Mouse (Mus musculus) thymus, adult 18-20 months (tissue): ENCODE data around the gene Zfp781.
"Not testable (repeated sequence)": the region's sequence is repeated elsewhere in the genome, so short reads cannot be mapped to it uniquely, and the experiment has no call there.

Experiments used
- DNase-seq, 2 experiments: peaks; one replicate each; pipeline ENCODE4 v3.0.0; 2022; ENCODE audit warnings: mixed read lengths in 2 of 2

Zfp781 gene

DNA sequence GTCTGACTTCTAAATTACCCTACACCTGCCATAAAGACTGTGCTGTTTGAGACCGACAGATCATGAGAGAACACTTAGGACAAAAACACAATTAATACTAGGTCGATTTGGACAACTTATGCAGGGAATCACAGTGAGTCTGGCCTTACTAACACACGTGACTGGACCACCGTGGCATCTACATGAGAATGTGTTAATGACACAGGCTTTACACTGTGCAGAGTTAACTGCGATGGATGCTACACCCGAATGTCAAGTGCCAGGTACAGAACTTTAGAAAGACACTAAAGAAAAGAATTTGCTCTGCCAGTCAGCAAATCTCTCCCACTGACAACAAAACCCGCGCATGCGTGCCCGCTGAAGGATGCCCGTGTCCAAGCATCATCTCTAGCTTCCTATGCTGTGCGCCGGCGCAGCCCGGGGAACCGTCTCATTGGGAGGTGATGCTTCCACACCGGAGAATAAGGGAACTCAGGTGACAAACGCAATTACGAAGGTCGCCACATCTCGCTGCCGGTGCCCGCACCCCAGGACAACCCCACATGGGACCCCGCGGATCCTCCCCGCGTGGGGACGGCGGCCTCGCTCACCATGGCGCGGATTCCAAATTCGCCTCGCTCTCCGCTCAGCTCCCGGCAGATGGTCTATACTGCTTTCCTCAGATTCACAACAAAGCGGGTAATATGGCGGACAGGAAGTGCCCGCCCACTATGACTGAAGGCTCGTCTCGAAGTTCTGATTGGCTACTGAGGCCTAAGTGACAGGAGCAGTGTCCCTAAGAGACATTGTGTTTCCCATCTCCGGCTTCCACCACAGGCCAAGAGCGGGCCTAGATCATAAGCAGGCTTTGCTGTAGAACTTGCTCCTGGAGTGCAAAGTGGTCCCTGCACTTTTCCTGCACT, at the start of gene Zfp781:
Gene Zfp781, minus strand, starts transcription at position 639 of the 902 bp plus-strand sequence.
- DNase-seq: not testable (repeated sequence)

- peak in 1 of 2 experiments; percentile 7 for DNase-seq
These were observed 48.2 kb upstream of the Zfp781 start for GRCm38 (mm10) chr10:81978365-81979003.

DNA sequence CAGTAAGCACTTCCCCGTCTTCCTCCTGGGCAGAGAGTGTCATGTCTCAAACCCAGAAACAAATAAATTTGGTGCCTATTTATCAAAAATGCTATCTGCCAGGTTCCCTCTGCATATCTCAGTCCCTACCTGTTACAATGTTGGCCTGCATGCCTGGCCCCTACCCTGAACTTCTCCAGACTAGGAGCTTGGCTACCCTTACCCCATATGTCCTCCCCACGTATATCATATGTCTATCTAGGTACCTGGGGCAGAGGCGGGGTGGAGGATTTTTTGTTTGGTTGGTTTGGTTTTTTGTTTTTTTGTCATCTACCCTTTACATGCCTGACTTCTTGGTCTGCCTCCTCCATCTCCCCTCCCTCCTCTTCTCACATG, 451 bp upstream of the Zfp781 start:
- DNase-seq: not testable (repeated sequence)

- peak in 1 of 2 experiments; percentile 4 for DNase-seq
These were observed 66.6 kb downstream of the Zfp781 start, which contains the start of gene Gm32687 for GRCm38 (mm10) chr10:81863409-81864407. Gene Gm32687 (plus strand): TSS chr10:81863934.
